Mouse (Mus musculus) thymus, adult 2 months (tissue): Measurements from ENCODE around the gene Rpsa.

Source experiments
- CTCF ChIP-seq: fragments of 200-500 bp; IDR thresholded peaks from 2 replicates; pipeline ENCODE4 v1.5.1; 2012; ENCODE audit warnings: mild to moderate bottlenecking, control low read depth, low read length, moderate library complexity, borderline replicate concordance; ENCODE audit not compliant: control insufficient read depth, poor library complexity, insufficient read depth; ENCODE audit errors: extremely low read depth
- POLR2A ChIP-seq: fragments of 200-500 bp; IDR thresholded peaks from 2 replicates; pipeline ENCODE4 v1.6.1; 2012; ENCODE audit warnings: mild to moderate bottlenecking, low read length, control low read depth, moderate library complexity; ENCODE audit not compliant: control insufficient read depth, poor library complexity, insufficient read depth; ENCODE audit errors: extremely low read depth

DNA sequence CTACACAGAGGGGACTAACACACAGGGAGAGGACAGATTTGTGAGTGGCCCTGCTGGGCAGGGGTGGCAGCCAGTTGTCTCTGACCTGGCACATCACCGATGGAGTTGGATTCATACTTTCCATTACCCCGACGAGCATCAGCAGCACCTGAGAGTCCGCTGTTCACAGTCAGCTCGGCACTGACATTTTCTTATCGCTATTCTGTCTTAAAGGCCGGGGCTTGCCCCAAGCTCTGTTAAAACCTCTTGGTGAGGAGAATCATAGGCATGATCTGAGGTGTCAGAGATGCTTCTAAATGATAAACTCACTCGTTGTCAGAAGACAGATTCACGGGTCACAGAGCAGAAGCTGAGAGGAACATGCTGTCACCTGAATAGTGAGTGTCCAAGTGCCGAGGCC, 36.4 kb upstream of the Rpsa start:
- TF ChIP-seq CTCF = no peak
- no peak for TF ChIP-seq POLR2A
